Mouse (Mus musculus) bone marrow, adult 2 months (tissue): ENCODE measurements around the gene Cnga2.

ENCODE experiments used
- CTCF ChIP-seq: fragments of 200-500 bp; IDR thresholded peaks from 2 replicates; pipeline ENCODE4 v1.5.1; 2011; ENCODE audit warnings: low read length, control low read depth; ENCODE audit not compliant: control insufficient read depth, insufficient read depth
- POLR2A ChIP-seq: fragments of 200-500 bp; IDR thresholded peaks from 2 replicates; pipeline ENCODE4 v1.6.1; 2011; ENCODE audit warnings: low read depth, mild to moderate bottlenecking, control low read depth, low read length, borderline replicate concordance; ENCODE audit not compliant: control insufficient read depth

DNA sequence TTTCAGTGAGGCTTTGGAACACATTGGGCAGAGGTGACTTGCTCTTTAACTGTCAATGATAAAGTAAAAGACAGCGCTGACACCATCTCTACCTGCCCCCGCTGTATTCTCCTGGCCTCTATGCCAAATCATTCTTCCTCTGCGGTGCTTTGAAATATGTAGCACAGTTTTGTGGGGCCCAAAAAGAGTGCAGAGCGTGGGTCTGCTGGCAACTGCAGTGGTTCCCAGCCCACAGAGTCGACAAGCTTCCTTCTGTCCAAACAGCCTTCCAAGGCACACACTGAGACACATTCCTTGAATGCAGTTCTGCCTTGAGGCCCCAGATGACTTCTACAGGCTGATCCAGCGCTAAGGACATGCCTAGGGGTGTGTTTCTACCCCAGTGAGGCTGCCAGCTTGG is 22.8 kb upstream of the Cnga2 start:
- TF ChIP-seq CTCF (no peak), POLR2A (no peak)
